Mouse (Mus musculus): Measurements from ENCODE around the gene Map3k4. TPM values are rescaled to one million over a fixed set of nuclear protein-coding genes. Genes with fewer than 3 reads are reported as not detected.

Map3k4 gene
- polyA plus RNA-seq, 1 experiment from 2014 or later = 44.3 TPM

DNA sequence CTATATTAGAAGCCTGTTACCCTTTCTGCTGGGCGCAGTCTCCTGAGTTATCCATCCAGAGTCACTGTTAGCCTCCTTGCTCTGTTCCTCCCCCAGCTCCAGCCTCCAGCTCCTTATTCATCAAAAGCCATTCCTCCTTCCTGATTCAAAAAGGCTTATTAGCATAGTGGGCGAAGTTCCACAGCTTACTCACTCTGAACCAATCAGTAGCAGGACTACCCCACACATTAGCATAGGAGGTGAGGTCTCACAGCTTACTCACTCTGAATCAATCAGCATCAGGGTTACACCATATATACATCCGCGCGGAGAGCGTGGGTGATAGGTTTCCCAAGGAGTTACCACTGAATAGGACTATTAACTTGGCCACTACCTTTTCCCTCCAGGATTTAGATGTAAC is 106.3 kb downstream of the Map3k4 start:
- H3K4me3 ChIP-seq = no peak overlapping the region
- peaks cover 10% of the 10 kb centered on the region for H3K4me1 ChIP-seq
- H3K27me3 ChIP-seq = no peaks in the 10 kb centered on the region
- no peak overlapping the region for H3K27ac ChIP-seq
- no peak overlapping the region for H3K9ac ChIP-seq
- H3K9me3 ChIP-seq = no peaks in the 10 kb centered on the region
- no peak for ATAC-seq (ENCODE audit: borderline replicate concordance, extremely low read depth, low FRiP score, low TSS enrichment)
- peaks cover 28% of the 10 kb centered on the region; the same call in 1 of the 2 replicates for H3K36me3 ChIP-seq
- H3K4me2 ChIP-seq = no peak overlapping the region
- WGBS = 90% methylated on average over 6 of the region's 6 CpGs

GRCm38 (mm10) chr17:12211890-12212289 is 106.7 kb downstream of the Map3k4 start:
- WGBS = 92% methylated on average over 11 of the region's 11 CpGs
- no peak overlapping the region for H3K27ac ChIP-seq
- no peaks in the 10 kb centered on the region for H3K27me3 ChIP-seq
- no peaks in the 10 kb centered on the region for H3K9me3 ChIP-seq
- H3K4me1 ChIP-seq = peaks cover 15% of the 10 kb centered on the region
- no peak overlapping the region for H3K9ac ChIP-seq
- H3K36me3 ChIP-seq = peaks cover 24% of the 10 kb centered on the region; the same call in 1 of the 2 replicates
- ATAC-seq (ENCODE audit: borderline replicate concordance, extremely low read depth, low FRiP score, low TSS enrichment) = no peak
- H3K4me3 ChIP-seq = no peak overlapping the region
- no peak overlapping the region for H3K4me2 ChIP-seq

GRCm38 (mm10) chr17:12210544-12211132 is 108.0 kb downstream of the Map3k4 start:
- H3K4me3 ChIP-seq = no peak overlapping the region
- 25% methylated on average over 8 of the region's 8 CpGs for WGBS
- no peaks in the 10 kb centered on the region for H3K27me3 ChIP-seq
- no peak overlapping the region for H3K9ac ChIP-seq
- H3K4me1 ChIP-seq = peaks cover 26% of the 10 kb centered on the region
- H3K27ac ChIP-seq = no peak overlapping the region
- no peaks in the 10 kb centered on the region for H3K9me3 ChIP-seq
- 0 out of 2 replicates have a peak, but pooled peaks have one; percentile 39 for ATAC-seq (ENCODE audit: borderline replicate concordance, extremely low read depth, low FRiP score, low TSS enrichment)
- H3K4me2 ChIP-seq = no peak overlapping the region
- H3K36me3 ChIP-seq = 0 out of 2 replicates have a peak, but pooled peaks cover 11% of the 10 kb centered on the region

DNA sequence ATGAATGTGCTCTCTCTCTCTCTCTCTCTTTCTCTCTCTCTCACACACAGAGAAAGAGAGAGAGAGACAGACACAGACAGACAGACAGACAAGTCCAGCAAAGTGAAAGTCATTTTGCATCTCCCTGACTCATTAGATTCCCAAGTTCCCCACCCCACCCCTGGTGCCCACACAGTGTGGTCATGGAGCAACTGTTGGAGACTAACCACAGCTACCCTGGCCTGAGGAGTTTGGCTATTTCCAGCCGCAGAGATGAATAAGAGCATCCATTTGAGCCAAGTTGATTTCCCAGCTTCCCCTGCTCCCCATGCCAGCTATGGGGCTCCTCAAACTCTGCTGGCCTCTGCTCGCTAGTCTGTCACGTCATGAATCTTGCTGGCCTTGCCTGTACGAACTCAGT is 109.1 kb downstream of the Map3k4 start:
- H3K9me3 ChIP-seq = no peaks in the 10 kb centered on the region
- no peak overlapping the region for H3K4me2 ChIP-seq
- 0 out of 2 replicates have a peak, but pooled peaks cover 7% of the 10 kb centered on the region for H3K36me3 ChIP-seq
- 70% methylated on average over 4 of the region's 4 CpGs for WGBS
- no peak overlapping the region for H3K9ac ChIP-seq
- no peak for ATAC-seq (ENCODE audit: borderline replicate concordance, extremely low read depth, low FRiP score, low TSS enrichment)
- H3K4me1 ChIP-seq = peaks cover 38% of the 10 kb centered on the region
- H3K27ac ChIP-seq = no peak overlapping the region
- no peak overlapping the region for H3K4me3 ChIP-seq
- no peaks in the 10 kb centered on the region for H3K27me3 ChIP-seq

DNA sequence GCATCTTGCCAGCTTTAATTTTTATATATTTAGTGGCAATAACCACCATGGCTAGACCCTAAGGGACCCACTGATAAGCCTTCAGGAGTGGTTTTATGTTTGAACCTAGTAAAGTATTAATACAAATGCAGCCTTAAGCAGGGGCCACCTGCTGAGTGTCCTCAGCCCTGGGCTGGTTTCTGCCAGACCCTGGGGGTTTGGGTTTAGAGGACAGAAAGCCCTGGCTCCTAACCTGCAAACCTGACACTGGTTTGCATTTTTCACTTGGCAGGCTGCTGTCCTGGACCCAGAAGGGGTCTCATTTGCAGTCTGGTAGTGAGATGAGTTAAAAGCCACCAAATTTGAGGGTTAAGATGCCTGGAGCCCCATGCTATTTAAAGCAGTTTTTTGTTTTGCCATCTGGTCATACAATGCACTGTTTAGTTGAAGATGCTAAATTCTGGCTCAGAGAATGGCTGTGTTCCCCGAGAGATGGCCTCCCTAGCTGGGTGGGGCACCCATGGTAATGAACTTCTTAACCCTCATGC is 111.5 kb downstream of the Map3k4 start:
- H3K9me3 ChIP-seq = no peaks in the 10 kb centered on the region
- H3K27me3 ChIP-seq = no peaks in the 10 kb centered on the region
- no peak overlapping the region for H3K9ac ChIP-seq
- no peak for ATAC-seq (ENCODE audit: borderline replicate concordance, extremely low read depth, low FRiP score, low TSS enrichment)
- H3K4me2 ChIP-seq = no peak overlapping the region
- 0 out of 2 replicates have a peak, but pooled peaks cover 3% of the 10 kb centered on the region for H3K36me3 ChIP-seq
- H3K4me1 ChIP-seq = peaks cover 51% of the 10 kb centered on the region
- no peak overlapping the region for H3K4me3 ChIP-seq
- H3K27ac ChIP-seq = no peak overlapping the region
- WGBS = 38% methylated on average over 1 of the region's 1 CpGs

GRCm38 (mm10) chr17:12206248-12206647 is 112.3 kb downstream of the Map3k4 start:
- no peak for ATAC-seq (ENCODE audit: borderline replicate concordance, extremely low read depth, low FRiP score, low TSS enrichment)
- peaks cover 51% of the 10 kb centered on the region for H3K4me1 ChIP-seq
- no peak overlapping the region for H3K4me2 ChIP-seq
- no peak overlapping the region for H3K4me3 ChIP-seq
- H3K9ac ChIP-seq = no peak overlapping the region
- H3K36me3 ChIP-seq = 0 out of 2 replicates have a peak, but pooled peaks cover 3% of the 10 kb centered on the region
- 42% methylated on average over 3 of the region's 3 CpGs for WGBS
- H3K9me3 ChIP-seq = no peaks in the 10 kb centered on the region
- H3K27me3 ChIP-seq = no peaks in the 10 kb centered on the region
- H3K27ac ChIP-seq = peak overlapping the region; percentile 33

- H3K4me1 ChIP-seq = peaks cover 55% of the 10 kb centered on the region
- H3K4me2 ChIP-seq = no peak overlapping the region
- WGBS = 6% methylated on average over 4 of the region's 4 CpGs
- ATAC-seq (ENCODE audit: borderline replicate concordance, extremely low read depth, low FRiP score, low TSS enrichment) = peak; percentile 51
- no peak overlapping the region for H3K9ac ChIP-seq
- H3K27ac ChIP-seq = peak overlapping the region; percentile 33
- H3K36me3 ChIP-seq = no peaks in the 10 kb centered on the region
- H3K9me3 ChIP-seq = no peaks in the 10 kb centered on the region
- no peak overlapping the region for H3K4me3 ChIP-seq
- no peaks in the 10 kb centered on the region for H3K27me3 ChIP-seq
Measured at GRCm38 (mm10) chr17:12205694-12206075, 112.9 kb downstream of the Map3k4 start.

- no peak overlapping the region for H3K4me3 ChIP-seq
- no peak overlapping the region for H3K4me2 ChIP-seq
- no peaks in the 10 kb centered on the region for H3K9me3 ChIP-seq
- 0 out of 2 replicates have a peak overlapping the region, but pooled peaks have one; percentile 33 for H3K27ac ChIP-seq
- H3K4me1 ChIP-seq = peaks cover 55% of the 10 kb centered on the region
- WGBS = 34% methylated on average over 10 of the region's 10 CpGs
- ATAC-seq (ENCODE audit: borderline replicate concordance, extremely low read depth, low FRiP score, low TSS enrichment) = peak; percentile 23; the same call in 1 of the 2 replicates
- H3K27me3 ChIP-seq = no peaks in the 10 kb centered on the region
- no peak overlapping the region for H3K9ac ChIP-seq
- no peaks in the 10 kb centered on the region for H3K36me3 ChIP-seq
Measured at GRCm38 (mm10) chr17:12205015-12205693, 113.4 kb downstream of the Map3k4 start.

DNA sequence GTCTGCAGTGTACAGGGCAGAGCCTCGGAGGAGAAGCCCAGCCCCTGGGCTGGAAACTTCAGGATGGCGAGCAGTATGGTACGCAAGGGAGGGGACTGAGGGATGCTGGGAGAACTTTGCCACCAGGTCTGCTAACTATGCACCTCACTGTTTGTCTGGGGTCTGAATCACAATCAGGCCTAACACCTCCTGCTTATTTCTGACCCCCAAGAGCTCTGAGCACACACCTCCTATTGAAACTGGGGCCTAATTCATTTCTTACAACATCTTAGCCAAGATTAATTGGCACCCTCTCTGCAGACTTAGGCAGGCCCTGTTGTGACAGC is 113.9 kb downstream of the Map3k4 start:
- Histone ChIP-seq H3K27me3 (no peaks in the 10 kb centered on the region), H3K27ac (no peak overlapping the region), H3K4me3 (no peak overlapping the region), H3K4me2 (no peak overlapping the region), H3K4me1 (peaks cover 55% of the 10 kb centered on the region), H3K36me3 (no peaks in the 10 kb centered on the region), H3K9ac (no peak overlapping the region), H3K9me3 (no peaks in the 10 kb centered on the region)
- 70% methylated on average over 3 of the region's 3 CpGs for WGBS
- no peak for ATAC-seq (ENCODE audit: borderline replicate concordance, extremely low read depth, low FRiP score, low TSS enrichment)

- Histone ChIP-seq H3K4me2 (no peak overlapping the region), H3K27ac (no peak overlapping the region), H3K9ac (no peak overlapping the region), H3K4me1 (peaks cover 58% of the 10 kb centered on the region), H3K36me3 (no peaks in the 10 kb centered on the region), H3K4me3 (no peak overlapping the region), H3K9me3 (no peaks in the 10 kb centered on the region), H3K27me3 (no peaks in the 10 kb centered on the region)
- ATAC-seq (ENCODE audit: borderline replicate concordance, extremely low read depth, low FRiP score, low TSS enrichment) = no peak
- 70% methylated on average over 3 of the region's 3 CpGs for whole genome bisulfite sequencing
Measured at GRCm38 (mm10) chr17:12204246-12204645, 114.3 kb downstream of the Map3k4 start.

GRCm38 (mm10) chr17:12203414-12203897 is 115.1 kb downstream of the Map3k4 start:
- Histone ChIP-seq H3K36me3 (no peaks in the 10 kb centered on the region), H3K4me3 (no peak overlapping the region), H3K4me2 (no peak overlapping the region), H3K9me3 (no peaks in the 10 kb centered on the region), H3K9ac (no peak overlapping the region), H3K27ac (no peak overlapping the region), H3K4me1 (peaks cover 59% of the 10 kb centered on the region), H3K27me3 (no peaks in the 10 kb centered on the region)
- WGBS = 51% methylated on average over 15 of the region's 15 CpGs
- no peak for ATAC-seq (ENCODE audit: borderline replicate concordance, extremely low read depth, low FRiP score, low TSS enrichment)

DNA sequence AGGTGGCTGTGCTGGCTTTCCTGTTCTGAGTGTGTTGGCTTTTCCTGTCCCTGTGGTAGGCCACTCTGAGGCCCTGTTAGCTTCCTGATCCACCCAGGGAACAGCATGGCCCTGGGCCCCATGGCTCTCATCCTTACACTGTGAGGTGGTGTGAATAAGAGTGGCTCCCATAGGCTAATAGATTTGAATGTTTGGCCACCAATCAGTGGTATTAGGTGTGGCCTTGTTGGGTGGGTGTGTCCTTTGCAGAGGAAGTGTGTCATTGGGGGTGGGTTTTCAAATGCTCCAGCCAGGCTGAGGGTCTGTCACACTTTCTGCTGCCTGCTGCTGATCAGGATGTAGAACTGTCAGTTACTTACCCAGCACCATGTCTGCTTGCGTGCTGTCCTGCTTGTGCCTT is 117.5 kb downstream of the Map3k4 start:
- no peaks in the 10 kb centered on the region for H3K27me3 ChIP-seq
- H3K9me3 ChIP-seq = no peaks in the 10 kb centered on the region
- 100% methylated on average over 1 of the region's 1 CpGs for WGBS
- ATAC-seq (ENCODE audit: borderline replicate concordance, extremely low read depth, low FRiP score, low TSS enrichment) = no peak
- no peak overlapping the region for H3K9ac ChIP-seq
- H3K4me2 ChIP-seq = no peak overlapping the region
- no peaks in the 10 kb centered on the region for H3K36me3 ChIP-seq
- H3K27ac ChIP-seq = no peak overlapping the region
- H3K4me1 ChIP-seq = peaks cover 38% of the 10 kb centered on the region
- H3K4me3 ChIP-seq = no peak overlapping the region
